Mouse (Mus musculus): ENCODE measurements at regions not wholly inside any gene's neighbourhood (a gene's known extent, or its start where the extent isn't known, plus 50 kb on each side); places are given as distances from the start of the nearest gene placed in this dataset.
A peak's percentile ranks its signal among the peaks of the same experiment; 100 is the strongest.
"Not testable (repeated sequence)": the region's sequence is repeated elsewhere in the genome, so short reads cannot be mapped to it uniquely, and the experiment has no call there.

- DNase-seq: no peak
These were observed 247.1 kb upstream of the Myo3a start for GRCm38 (mm10) chr2:21980177-21980576.

GRCm38 (mm10) chr2:22024438-22024837, 202.9 kb upstream of the Myo3a start:
- DNase-seq: no peak

GRCm38 (mm10) chr2:22026794-22027193, 200.5 kb upstream of the Myo3a start:
- no peak for DNase-seq

GRCm38 (mm10) chr2:22028569-22028968, 198.7 kb upstream of the Myo3a start:
- no peak for DNase-seq

GRCm38 (mm10) chr2:22029022-22029803, 198.1 kb upstream of the Myo3a start:
- no peak for DNase-seq

- DNase-seq: no peak
These were observed 197.5 kb upstream of the Myo3a start for GRCm38 (mm10) chr2:22029804-22030194.

- peak; percentile 3 for DNase-seq
These were observed 190.5 kb upstream of the Myo3a start for GRCm38 (mm10) chr2:22036841-22037240.

GRCm38 (mm10) chr2:22038780-22039179, 188.5 kb upstream of the Myo3a start:
- no peak for DNase-seq

GRCm38 (mm10) chr2:22043937-22044336, 183.4 kb upstream of the Myo3a start:
- DNase-seq: not testable (repeated sequence)

- DNase-seq: no peak
These were observed 182.4 kb upstream of the Myo3a start for GRCm38 (mm10) chr2:22044949-22045348.

- DNase-seq: no peak
These were observed 179.8 kb upstream of the Myo3a start for GRCm38 (mm10) chr2:22047465-22047864.

- DNase-seq: no peak
These were observed 160.8 kb upstream of the Myo3a start for GRCm38 (mm10) chr2:22066535-22066934.

- no peak for DNase-seq
These were observed 130.5 kb upstream of the Myo3a start for GRCm38 (mm10) chr2:22096848-22097247.

GRCm38 (mm10) chr2:22105150-22105549, 122.2 kb upstream of the Myo3a start:
- DNase-seq: no peak

GRCm38 (mm10) chr2:22149721-22150120, 77.6 kb upstream of the Myo3a start:
- DNase-seq: no peak

- DNase-seq: no peak
These were observed 70.7 kb upstream of the Myo3a start for GRCm38 (mm10) chr2:22156576-22156975.

- DNase-seq: no peak
These were observed 61.9 kb upstream of the Myo3a start for GRCm38 (mm10) chr2:22165443-22165842.

- DNase-seq: no peak
These were observed 61.4 kb upstream of the Myo3a start for GRCm38 (mm10) chr2:22165919-22166318.
